Comparison of ENCODE assay signal across 11 mouse cellular contexts in genomic region chr7:127675391-127675811, GRCm38 (mm10). TPM values are rescaled to one million over a fixed set of nuclear protein-coding genes. Genes with fewer than 3 reads are reported as not detected.
DNase-seq lines count a peak whose midpoint lies in the region; ATAC-seq and TF ChIP-seq lines count a peak whose summit lies in the region.
"Had no signal": no experiment of that assay in that cellular context is flagged by ENCODE, and none has a peak within 500 bp of the region (broad histone marks: within the 10 kb centered on the region; RNA-seq: fewer than 3 reads in every experiment).

No protein-coding gene starts in this region.

- 72% methylated on average over 9 of the region's 9 CpGs for WGBS in intestine, embryonic 14.5 days
- WGBS in intestine, postnatal 0 days = 78% methylated on average over 9 of the region's 9 CpGs
- 79% methylated on average over 9 of the region's 9 CpGs for WGBS in forebrain, embryonic 12.5 days
- WGBS in midbrain, embryonic 10.5 days = 79% methylated on average over 9 of the region's 9 CpGs

- H3K4me1 ChIP-seq in intestine, embryonic 14.5 days (replicated peaks; ENCODE audit: control insufficient read depth, insufficient read depth, low read length) = no peaks in the 10 kb centered on the region
- 0 out of 2 replicates have a peak, but pooled peaks cover 2% of the 10 kb centered on the region for H3K4me1 ChIP-seq in intestine, postnatal 0 days (replicated peaks; ENCODE audit: control insufficient read depth, insufficient read depth, low read length)
- peaks cover 3% of the 10 kb centered on the region; the same call in 1 of the 2 replicates for H3K4me1 ChIP-seq in forebrain, embryonic 12.5 days
- H3K4me1 ChIP-seq in midbrain, embryonic 10.5 days = peaks cover 3% of the 10 kb centered on the region; the same call in 1 of the 2 replicates
- H3K4me1 ChIP-seq: midbrain, embryonic 12.5 days had no signal

- H3K4me3 ChIP-seq in intestine, embryonic 14.5 days (ENCODE audit: low read depth, low read length) = no peak overlapping the region
- H3K4me3 ChIP-seq in intestine, postnatal 0 days (ENCODE audit: low read depth, low read length) = no peak overlapping the region
- H3K4me3 ChIP-seq in forebrain, embryonic 12.5 days (replicated peaks) = no peak overlapping the region
- no peak overlapping the region for H3K4me3 ChIP-seq in midbrain, embryonic 10.5 days
- H3K4me3 ChIP-seq: midbrain, embryonic 12.5 days had no signal

- ATAC-seq in intestine, embryonic 14.5 days (replicated peaks; ENCODE audit: low FRiP score, low TSS enrichment, low read depth) = no peak
- no peak for ATAC-seq in intestine, postnatal 0 days
- no peak for ATAC-seq in forebrain, embryonic 12.5 days (ENCODE audit: low FRiP score)

- H3K36me3 ChIP-seq in intestine, embryonic 14.5 days (ENCODE audit: control insufficient read depth, insufficient read depth, low read length) = no peaks in the 10 kb centered on the region
- no peaks in the 10 kb centered on the region for H3K36me3 ChIP-seq in intestine, postnatal 0 days (ENCODE audit: control insufficient read depth, insufficient read depth)
- H3K36me3 ChIP-seq in forebrain, embryonic 12.5 days (replicated peaks) = 0 out of 2 replicates have a peak, but pooled peaks cover 12% of the 10 kb centered on the region
- H3K36me3 ChIP-seq in midbrain, embryonic 10.5 days = peaks cover 6% of the 10 kb centered on the region
- H3K36me3 ChIP-seq: midbrain, embryonic 12.5 days had no signal

- no peak overlapping the region for H3K9ac ChIP-seq in intestine, embryonic 14.5 days (ENCODE audit: low read length)
- no peak overlapping the region for H3K9ac ChIP-seq in intestine, postnatal 0 days (ENCODE audit: low read depth, low read length)
- H3K9ac ChIP-seq in forebrain, embryonic 12.5 days = 0 out of 2 replicates have a peak overlapping the region, but pooled peaks have one; percentile 13
- H3K9ac ChIP-seq: midbrain, embryonic 12.5 days had no signal

- no peak overlapping the region for H3K4me2 ChIP-seq in intestine, embryonic 14.5 days (ENCODE audit: low read length)
- no peak overlapping the region for H3K4me2 ChIP-seq in intestine, postnatal 0 days (replicated peaks; ENCODE audit: low read depth)
- no peak overlapping the region for H3K4me2 ChIP-seq in forebrain, embryonic 12.5 days
- H3K4me2 ChIP-seq: midbrain, embryonic 12.5 days had no signal

- H3K27ac ChIP-seq in intestine, embryonic 14.5 days (ENCODE audit: low read depth) = no peak overlapping the region
- H3K27ac ChIP-seq in intestine, postnatal 0 days (ENCODE audit: low read depth, low read length) = no peak overlapping the region
- peak overlapping the region; percentile 39; the same call in 1 of the 2 replicates for H3K27ac ChIP-seq in forebrain, embryonic 12.5 days
- 0 out of 2 replicates have a peak overlapping the region, but pooled peaks have one; percentile 24 for H3K27ac ChIP-seq in midbrain, embryonic 10.5 days (replicated peaks)
- H3K27ac ChIP-seq: midbrain, embryonic 12.5 days had no signal

- DNase-seq in intestine, embryonic 14.5 days (ENCODE audit: low spot score) = peak; percentile 56
- peak; percentile 75 for DNase-seq in brain, adult 2 months (ENCODE audit: low read depth, low spot score)
- no peak for DNase-seq in midbrain, embryonic 10.5 days (ENCODE audit: low spot score)
- DNase-seq in thymus, postnatal 0 days (ENCODE audit: low spot score) = no peak
- DNase-seq in ovary, postnatal 14 days (ENCODE audit: low spot score) = no peak
- DNase-seq in spleen, adult 12 weeks (ENCODE audit: low spot score) = no peak

- TF ChIP-seq CTCF in intestine, postnatal 0 days (IDR thresholded peaks at IDR 0.05; ENCODE audit: low read depth) = no peak

- no peaks in the 10 kb centered on the region for H3K9me3 ChIP-seq in intestine, embryonic 14.5 days (ENCODE audit: control insufficient read depth, low read length)
- no peaks in the 10 kb centered on the region for H3K9me3 ChIP-seq in intestine, postnatal 0 days (ENCODE audit: control insufficient read depth)
- H3K9me3 ChIP-seq in forebrain, embryonic 12.5 days = no peaks in the 10 kb centered on the region
- H3K9me3 ChIP-seq in midbrain, embryonic 10.5 days (replicated peaks) = no peaks in the 10 kb centered on the region
- H3K9me3 ChIP-seq: midbrain, embryonic 12.5 days had no signal

- H3K27me3 ChIP-seq in intestine, embryonic 14.5 days (replicated peaks; ENCODE audit: control insufficient read depth, insufficient read depth, low read length) = no peaks in the 10 kb centered on the region
- H3K27me3 ChIP-seq in intestine, postnatal 0 days (replicated peaks; ENCODE audit: control insufficient read depth, insufficient read depth, low read length) = no peaks in the 10 kb centered on the region
- no peaks in the 10 kb centered on the region for H3K27me3 ChIP-seq in forebrain, embryonic 12.5 days
- H3K27me3 ChIP-seq in midbrain, embryonic 10.5 days (ENCODE audit: low read depth, poor library complexity, severe bottlenecking) = no peaks in the 10 kb centered on the region
- H3K27me3 ChIP-seq: midbrain, embryonic 12.5 days had no signal

RNA-seq across cellular contexts. Expression of gene Bcl7c, which starts 33.3 kb away (rescaled TPM):
- 50.3 and 56.4 TPM in 2 replicates for polyA plus RNA-seq in intestine, embryonic 14.5 days (2014; fragmentation: Nextera tagmentation; extraction: Ambion mirVana)
- 26.6 and 27.7 TPM in 2 replicates for polyA plus RNA-seq in intestine, postnatal 0 days (2015; fragmentation: Nextera tagmentation; extraction: Ambion mirVana)
- polyA plus RNA-seq in forebrain, embryonic 12.5 days (2016; fragmentation: Nextera tagmentation; extraction: Ambion mirVana) = 57.4 and 72.6 TPM in 2 replicates
- 47.8 and 48.9 TPM in 2 replicates for polyA plus RNA-seq in midbrain, embryonic 10.5 days (2016; fragmentation: Nextera tagmentation; extraction: Ambion mirVana)
- polyA plus RNA-seq in thymus, postnatal 0 days (2015; fragmentation: Nextera tagmentation; extraction: Ambion mirVana) = 98.1 and 112 TPM in 2 replicates

RNA-seq across cellular contexts. Expression of gene Ctf1, which starts 37.1 kb away (rescaled TPM):
- polyA plus RNA-seq in intestine, embryonic 14.5 days (2014; fragmentation: Nextera tagmentation; extraction: Ambion mirVana) = 13.6 and 14.0 TPM in 2 replicates
- polyA plus RNA-seq in intestine, postnatal 0 days (2015; fragmentation: Nextera tagmentation; extraction: Ambion mirVana) = 4.1 TPM in 2 replicates
- polyA plus RNA-seq in forebrain, embryonic 12.5 days (2016; fragmentation: Nextera tagmentation; extraction: Ambion mirVana) = 6.7 and 8.3 TPM in 2 replicates
- polyA plus RNA-seq in midbrain, embryonic 10.5 days (2016; fragmentation: Nextera tagmentation; extraction: Ambion mirVana) = 5.1 and 5.2 TPM in 2 replicates
- 13.1 and 13.5 TPM in 2 replicates for polyA plus RNA-seq in thymus, postnatal 0 days (2015; fragmentation: Nextera tagmentation; extraction: Ambion mirVana)

RNA-seq across cellular contexts. Expression of gene Ctf2, which starts 56.6 kb away (rescaled TPM):
- 0.27 and 0.30 TPM in 2 replicates for polyA plus RNA-seq in intestine, embryonic 14.5 days (2014; fragmentation: Nextera tagmentation; extraction: Ambion mirVana)
- not detected in 2 replicates for polyA plus RNA-seq in intestine, postnatal 0 days (2015; fragmentation: Nextera tagmentation; extraction: Ambion mirVana)
- polyA plus RNA-seq in forebrain, embryonic 12.5 days (2016; fragmentation: Nextera tagmentation; extraction: Ambion mirVana) = 0.40 and 0.42 TPM in 2 replicates
- polyA plus RNA-seq in midbrain, embryonic 10.5 days (2016; fragmentation: Nextera tagmentation; extraction: Ambion mirVana) = 0.22 and 0.36 TPM in 2 replicates
- polyA plus RNA-seq in thymus, postnatal 0 days (2015; fragmentation: Nextera tagmentation; extraction: Ambion mirVana) = 0.06 TPM in 1 of 2 replicates, not detected in the other
- polyA plus RNA-seq: large intestine, adult 2 months; testis, adult 2 months had no signal

RNA-seq across cellular contexts. Expression of gene Zfp629, which starts 59.8 kb away (rescaled TPM):
- 12.9 and 16.7 TPM in 2 replicates for polyA plus RNA-seq in intestine, embryonic 14.5 days (2014; fragmentation: Nextera tagmentation; extraction: Ambion mirVana)
- polyA plus RNA-seq in intestine, postnatal 0 days (2015; fragmentation: Nextera tagmentation; extraction: Ambion mirVana) = 3.0 and 3.8 TPM in 2 replicates
- polyA plus RNA-seq in forebrain, embryonic 12.5 days (2016; fragmentation: Nextera tagmentation; extraction: Ambion mirVana) = 31.7 and 34.6 TPM in 2 replicates
- polyA plus RNA-seq in midbrain, embryonic 10.5 days (2016; fragmentation: Nextera tagmentation; extraction: Ambion mirVana) = 32.2 and 37.1 TPM in 2 replicates
- 6.6 and 7.0 TPM in 2 replicates for polyA plus RNA-seq in thymus, postnatal 0 days (2015; fragmentation: Nextera tagmentation; extraction: Ambion mirVana)

Comparison
In these comparisons a context has a peak if more than half of its experiments do, and no peak if none do; other contexts are left out.
1. DNase-seq: peak in intestine, embryonic 14.5 days (single experiment) and brain, adult 2 months (single experiment); none in midbrain, embryonic 10.5 days (single experiment), thymus, postnatal 0 days (single experiment), ovary, postnatal 14 days (single experiment) and spleen, adult 12 weeks (single experiment).
2. H3K27ac ChIP-seq: peak in forebrain, embryonic 12.5 days (single experiment) and midbrain, embryonic 10.5 days (single experiment); none in intestine, embryonic 14.5 days (single experiment) and intestine, postnatal 0 days (single experiment).